Mouse (Mus musculus) liver, postnatal 0 days (tissue): Measurements from ENCODE around the gene Fgf9.

Experiments
- CTCF ChIP-seq: sonication (generic); IDR thresholded peaks from 2 replicates; pipeline ENCODE4 v1.5.1; 2016; ENCODE audit warnings: antibody characterized with exemption, low read depth
- EP300 ChIP-seq: IDR thresholded peaks from 2 replicates; pipeline ENCODE4 v1.6.1; 2016; ENCODE audit warnings: antibody characterized with exemption, low read depth, mild to moderate bottlenecking

- TF ChIP-seq CTCF (no peak), EP300 (no peak)
These were observed 3.6 kb downstream of the Fgf9 start for GRCm38 (mm10) chr14:58073936-58074335.
